Mouse (Mus musculus) erythroid progenitor cell, adult 5-6 weeks (primary cell): ENCODE measurements around the gene Usp21. TPM values are rescaled to one million over a fixed set of nuclear protein-coding genes. Genes with fewer than 3 reads are reported as not detected.

Experiments
- ATAC-seq: replicated peaks from 2 replicates; pipeline ENCODE4 v1.8.0; 2016; ENCODE audit warnings: moderate number of reproducible peaks, mild to moderate bottlenecking, moderate TSS enrichment, inconsistent platforms; ENCODE audit not compliant: poor library complexity, low FRiP score, severe bottlenecking
- total RNA-seq, 2 experiments: library from RNA; stranded (forward) in 1 of 2; stranded (reverse) in 1 of 2; fragments of 150-400 nt in 1 of 2; fragments of 186-747, 209-891 nt in 1 of 2; gene quantifications; 2 replicates each; pipeline versions ENCODE4 v1.2.3 to v1.2.4; 2015 to 2017; ENCODE audit warnings: low replicate concordance in 2 of 2

Gene Usp21
- total RNA-seq, 2 experiments from 2014 or later, result 33.2 to 39.0 TPM

DNA sequence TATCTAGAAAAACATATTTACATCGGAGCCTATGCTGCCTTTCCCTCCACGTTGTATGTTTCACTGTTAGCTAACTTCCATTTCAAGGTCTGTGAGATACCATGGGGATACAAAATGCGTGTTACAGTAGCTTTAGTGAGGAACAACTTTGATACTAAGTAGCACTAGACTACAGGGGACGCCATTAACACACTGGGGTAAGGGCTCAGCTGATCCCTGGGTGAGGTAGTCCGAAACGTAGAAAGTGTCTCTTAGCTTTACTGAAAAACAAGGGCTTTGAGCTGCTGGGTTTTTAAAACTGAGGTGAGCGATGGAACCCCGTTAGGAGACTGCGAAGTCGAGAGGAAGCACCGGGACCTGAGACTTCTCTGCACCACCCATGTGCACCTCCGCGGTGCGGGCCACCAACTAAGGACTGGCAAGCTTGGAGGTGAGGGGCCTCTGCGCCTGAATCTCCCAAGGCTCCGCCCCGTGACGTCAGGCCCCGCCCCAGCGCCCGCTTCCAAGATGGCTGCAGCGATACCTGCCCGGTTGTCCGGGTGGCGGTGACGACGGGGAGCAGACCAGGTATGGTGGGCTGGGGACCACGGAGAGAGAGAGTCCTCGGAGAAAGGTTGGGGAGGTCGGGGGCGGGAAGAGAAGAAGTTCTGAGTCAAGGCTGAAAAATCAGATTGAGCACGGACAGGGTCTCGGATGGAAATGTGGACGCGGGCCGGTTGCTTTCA lies 17.8 kb downstream of the Usp21 start, which contains the start of gene B4galt3:
TSS of gene B4galt3 (plus strand) at position 481 of the 725 bp plus-strand sequence.
- ATAC-seq, result peak; percentile 97

DNA sequence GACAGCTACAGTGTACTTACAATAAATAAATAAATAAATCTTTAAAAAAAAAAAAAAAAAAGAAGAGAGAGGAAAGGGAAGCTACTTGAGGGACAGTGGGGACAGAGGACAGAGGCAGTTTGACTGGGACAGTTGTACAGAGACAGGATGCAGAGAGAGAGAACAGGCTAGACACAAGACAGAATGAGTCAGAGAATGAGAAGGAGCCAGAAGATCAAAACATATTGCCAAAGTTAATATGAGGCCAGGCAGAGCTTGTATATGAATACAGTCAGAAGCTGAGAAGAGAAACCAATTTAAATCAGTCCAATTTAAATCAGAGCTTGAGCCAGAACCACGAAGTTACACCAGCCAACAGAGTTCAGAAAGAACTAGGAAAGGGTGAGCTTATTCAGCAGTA lies 19.4 kb downstream of the Usp21 start:
- no peak for ATAC-seq

DNA sequence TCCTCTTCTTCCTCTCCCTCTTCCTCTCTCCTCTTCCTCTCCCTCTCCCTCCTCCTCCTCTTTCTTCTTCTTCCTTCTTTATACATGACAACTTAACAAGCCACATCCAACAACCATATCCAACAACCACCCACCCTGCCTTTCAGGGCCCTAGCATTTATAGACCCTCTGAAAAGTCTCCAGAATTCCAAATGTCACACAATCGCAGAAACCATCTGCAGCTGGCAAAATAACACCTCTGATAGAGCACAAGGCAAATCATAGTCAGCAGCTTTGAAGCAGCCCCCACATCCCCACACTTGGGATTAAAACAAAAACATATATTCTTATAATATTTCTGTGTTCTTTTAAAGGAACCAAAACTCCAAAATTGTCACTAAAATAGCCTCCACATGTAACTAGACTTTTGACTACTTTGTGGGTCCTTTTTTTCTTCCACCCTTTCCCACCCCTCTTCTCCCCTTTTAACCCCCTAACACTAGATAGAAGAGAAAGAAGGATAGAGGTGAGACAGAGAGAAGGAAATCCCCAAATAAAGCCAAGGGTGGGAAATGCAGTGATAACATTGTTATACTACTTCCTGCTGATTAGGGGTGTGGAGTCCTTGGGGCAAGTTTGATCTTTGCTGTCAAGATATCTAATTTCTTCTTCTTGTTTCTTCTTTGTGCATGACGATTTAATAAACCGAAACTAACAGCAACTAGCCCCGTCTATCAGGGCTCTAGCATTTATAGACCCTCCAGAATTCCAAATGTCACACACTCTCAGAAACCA lies 21.6 kb downstream of the Usp21 start:
- no peak for ATAC-seq

DNA sequence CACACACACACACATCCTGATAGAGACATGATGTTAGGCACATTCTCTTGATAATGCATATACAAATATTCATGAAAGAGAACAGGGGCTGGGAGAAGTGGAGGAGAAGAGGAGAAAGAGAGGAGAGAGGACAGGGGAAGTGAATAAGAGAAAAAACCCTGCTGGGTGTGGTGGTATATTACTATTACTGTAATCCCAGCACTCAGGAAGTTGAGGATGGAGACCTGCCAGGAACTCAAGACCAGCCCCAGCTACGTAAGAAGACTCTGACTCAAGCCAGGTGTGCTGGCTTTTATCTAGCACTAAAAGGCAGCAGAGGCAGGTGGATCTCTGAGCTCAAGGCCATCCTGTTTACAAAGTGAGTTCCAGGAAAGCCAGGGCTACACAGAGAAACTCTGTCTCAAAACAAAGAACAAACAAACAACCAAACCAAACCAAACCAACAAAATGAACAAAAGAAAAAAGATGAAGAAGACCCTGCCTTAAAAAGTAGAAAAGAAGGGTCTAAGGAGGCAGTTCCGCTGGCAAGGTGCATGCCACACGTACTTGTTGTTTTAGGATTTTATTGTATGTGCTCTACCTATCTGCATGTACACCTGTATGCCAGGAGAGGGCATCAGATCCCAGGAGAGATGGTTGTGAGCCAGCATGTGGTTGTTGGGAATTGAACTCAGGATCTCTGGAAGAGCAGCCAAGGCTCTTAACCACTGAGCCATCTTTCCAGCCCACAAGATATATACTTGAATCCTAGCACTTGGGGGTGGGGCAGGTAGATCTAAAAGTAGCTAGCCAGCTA lies 23.9 kb downstream of the Usp21 start:
- ATAC-seq, result 0 out of 2 replicates have a peak, but pooled peaks have one; percentile 66

DNA sequence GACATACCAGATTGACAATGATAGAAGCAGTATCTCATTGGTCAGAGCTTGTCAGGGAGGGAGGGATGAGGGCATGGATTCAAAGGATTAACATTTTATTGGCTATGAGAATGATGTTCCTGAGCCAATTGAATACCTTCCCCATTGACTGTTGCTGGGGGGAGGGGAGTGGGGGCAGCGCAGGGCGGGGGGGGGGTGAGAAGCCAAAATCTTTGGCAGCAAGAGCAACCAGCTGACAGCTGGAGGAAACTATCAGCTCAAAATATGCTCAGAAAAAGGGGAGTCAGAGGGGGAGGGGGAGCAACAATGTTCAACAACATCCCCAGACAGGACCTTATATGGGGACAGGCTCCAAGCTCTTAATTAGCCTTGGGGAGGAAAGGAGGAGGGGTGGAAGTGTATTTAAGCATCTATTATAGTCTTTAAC lies 24.6 kb downstream of the Usp21 start:
- ATAC-seq, result no peak

DNA sequence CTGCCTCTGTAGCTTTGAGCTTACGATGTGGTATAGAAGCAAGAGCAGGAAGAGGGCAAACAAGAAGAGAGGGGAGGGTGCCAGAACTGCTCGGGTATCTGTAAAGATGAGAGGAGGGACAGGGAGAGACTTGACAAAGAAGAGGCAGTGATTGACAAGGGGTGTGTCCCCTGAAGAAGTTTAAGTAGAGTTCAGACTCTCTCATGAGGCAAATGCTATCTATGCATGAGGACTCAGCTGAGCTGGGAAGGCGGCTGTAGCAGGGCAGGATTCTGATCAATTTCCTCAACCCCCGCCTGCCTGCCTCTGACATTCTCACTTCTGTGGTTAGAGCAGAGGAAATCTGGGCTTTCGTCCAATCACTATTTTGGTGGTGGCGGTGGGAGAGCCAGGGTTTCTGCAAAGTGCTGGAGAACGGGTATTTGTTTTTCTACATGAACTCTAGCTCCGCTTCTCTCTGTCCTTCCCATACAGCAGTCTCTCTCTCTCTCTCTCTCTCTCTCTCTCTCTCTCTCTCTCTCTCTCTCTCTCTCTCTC lies 25.1 kb downstream of the Usp21 start:
- no peak for ATAC-seq

DNA sequence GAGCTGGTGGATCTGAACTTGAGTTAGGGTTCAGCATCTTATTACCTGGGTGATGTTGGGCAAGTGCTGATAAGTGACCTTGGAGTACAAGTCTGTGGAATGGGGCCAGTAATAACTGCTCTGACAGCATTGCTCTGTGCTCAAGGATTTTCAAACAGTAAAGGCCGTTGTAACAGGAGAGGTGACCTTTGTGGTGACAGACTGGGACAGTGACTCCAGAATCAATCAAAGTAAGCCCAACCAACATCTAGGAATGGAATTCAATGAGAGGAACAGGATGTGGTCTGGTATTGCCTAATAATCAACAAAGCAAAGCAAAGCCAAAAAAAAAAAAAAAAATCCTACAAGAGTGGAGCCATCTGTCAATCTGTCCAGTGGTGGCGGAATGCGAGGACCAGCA lies 27.5 kb downstream of the Usp21 start:
- no peak for ATAC-seq

DNA sequence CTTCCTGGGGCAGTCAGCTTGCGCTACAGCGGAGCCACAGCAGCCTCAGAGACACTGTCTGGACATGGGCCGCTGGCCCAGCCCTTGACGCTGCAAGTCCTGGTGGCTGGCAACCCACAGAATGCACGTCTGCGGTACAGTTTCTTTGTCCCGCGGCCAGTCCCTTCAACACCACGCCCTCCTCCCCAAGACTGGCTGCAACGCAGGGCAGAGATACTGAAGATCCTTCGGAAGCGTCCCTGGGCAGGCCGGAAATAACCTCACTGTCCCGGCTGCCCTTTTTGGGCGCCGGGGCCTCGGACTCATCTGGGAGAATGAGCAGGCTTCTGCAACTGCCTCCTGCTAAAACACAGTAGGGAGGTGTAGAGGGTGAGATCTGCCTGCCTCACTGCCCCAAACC lies 28.9 kb downstream of the Usp21 start:
- ATAC-seq, result no peak

DNA sequence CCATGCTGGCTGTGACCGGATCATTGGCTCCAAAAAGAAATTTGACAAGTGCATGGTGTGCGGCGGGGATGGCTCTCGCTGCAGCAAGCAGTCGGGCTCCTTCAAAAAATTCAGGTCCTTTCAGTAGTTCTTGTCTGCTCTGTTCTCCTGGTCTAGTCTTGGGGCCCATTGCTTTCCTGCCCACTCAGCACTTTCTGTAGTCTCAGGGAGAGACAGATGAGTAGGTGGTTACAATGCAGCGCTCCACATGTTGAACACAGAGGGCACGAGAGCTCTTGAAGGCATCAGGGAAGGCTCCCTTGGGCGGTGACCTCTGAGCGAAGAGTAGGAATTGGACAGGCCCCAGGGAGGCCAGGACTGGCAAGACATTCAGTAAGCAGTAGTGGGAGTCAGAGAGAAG lies 30.0 kb downstream of the Usp21 start:
- ATAC-seq, result no peak

DNA sequence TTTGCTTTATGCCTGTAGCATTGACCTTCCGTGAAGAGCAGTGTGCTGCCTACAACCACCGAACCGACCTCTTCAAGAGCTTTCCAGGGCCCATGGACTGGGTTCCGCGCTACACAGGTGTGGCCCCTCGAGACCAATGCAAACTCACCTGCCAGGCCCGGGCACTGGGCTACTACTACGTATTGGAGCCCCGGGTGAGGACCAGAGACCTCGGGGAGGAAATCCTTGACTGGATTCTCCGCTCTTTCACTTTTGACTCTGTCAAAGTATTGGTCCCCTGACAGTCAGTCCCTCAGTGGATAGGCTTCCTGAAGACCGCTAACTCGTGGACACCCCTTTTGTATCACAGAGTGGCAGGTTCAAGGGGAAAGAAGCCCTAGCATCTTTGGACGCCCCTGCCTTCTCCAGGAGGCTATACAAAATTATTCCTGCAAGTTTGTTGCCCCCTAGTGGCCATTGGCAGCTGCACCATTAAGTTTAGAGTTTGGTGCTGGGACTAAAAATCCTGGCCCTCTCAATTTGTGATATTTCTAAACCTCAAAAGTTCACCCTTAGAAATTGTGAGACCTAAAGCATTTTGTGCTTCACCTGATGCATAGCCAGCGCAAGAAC lies 30.7 kb downstream of the Usp21 start:
- peak; percentile 57; the same call in 1 of the 2 replicates for ATAC-seq

DNA sequence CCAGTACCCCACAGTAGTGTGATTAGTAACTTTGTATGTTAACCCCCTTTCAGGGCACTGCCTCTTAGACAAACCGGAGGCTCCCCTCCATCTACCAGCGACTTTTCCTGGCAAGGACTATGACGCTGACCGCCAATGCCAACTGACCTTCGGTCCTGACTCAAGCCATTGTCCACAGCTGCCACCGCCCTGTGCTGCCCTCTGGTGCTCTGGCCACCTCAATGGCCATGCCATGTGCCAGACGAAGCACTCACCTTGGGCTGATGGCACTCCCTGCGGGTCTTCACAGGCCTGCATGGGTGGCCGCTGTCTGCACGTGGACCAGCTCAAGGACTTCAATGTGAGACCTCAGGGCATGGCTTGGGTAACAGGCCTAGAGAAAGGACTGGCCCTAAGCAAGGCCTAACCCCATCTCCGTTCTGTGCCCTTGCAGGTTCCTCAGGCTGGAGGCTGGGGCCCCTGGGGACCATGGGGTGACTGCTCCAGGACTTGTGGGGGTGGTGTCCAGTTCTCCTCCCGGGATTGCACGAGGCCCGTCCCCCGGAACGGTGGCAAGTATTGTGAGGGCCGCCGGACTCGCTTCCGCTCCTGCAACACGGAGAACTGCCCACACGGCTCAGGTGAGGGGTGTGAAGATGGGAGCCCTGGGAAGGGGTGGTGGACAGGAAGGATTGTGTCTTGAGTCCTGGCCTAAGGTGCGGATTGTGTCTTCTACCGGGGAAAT lies 31.5 kb downstream of the Usp21 start:
- no peak for ATAC-seq

DNA sequence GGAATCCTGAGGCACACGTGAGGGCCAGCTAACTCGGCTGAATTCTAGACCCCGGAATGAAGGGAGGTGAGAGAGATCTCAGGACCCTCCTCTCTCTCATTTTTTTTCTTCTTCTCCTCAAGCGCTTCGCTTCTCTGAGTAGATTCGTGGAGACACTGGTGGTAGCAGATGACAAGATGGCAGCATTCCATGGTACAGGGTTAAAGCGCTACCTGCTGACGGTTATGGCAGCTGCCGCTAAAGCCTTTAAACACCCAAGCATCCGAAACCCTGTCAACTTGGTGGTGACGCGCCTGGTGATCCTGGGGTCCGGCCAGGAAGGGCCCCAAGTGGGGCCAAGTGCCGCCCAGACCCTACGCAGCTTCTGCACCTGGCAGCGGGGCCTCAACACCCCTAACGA lies 35.4 kb downstream of the Usp21 start:
- no peak for ATAC-seq

DNA sequence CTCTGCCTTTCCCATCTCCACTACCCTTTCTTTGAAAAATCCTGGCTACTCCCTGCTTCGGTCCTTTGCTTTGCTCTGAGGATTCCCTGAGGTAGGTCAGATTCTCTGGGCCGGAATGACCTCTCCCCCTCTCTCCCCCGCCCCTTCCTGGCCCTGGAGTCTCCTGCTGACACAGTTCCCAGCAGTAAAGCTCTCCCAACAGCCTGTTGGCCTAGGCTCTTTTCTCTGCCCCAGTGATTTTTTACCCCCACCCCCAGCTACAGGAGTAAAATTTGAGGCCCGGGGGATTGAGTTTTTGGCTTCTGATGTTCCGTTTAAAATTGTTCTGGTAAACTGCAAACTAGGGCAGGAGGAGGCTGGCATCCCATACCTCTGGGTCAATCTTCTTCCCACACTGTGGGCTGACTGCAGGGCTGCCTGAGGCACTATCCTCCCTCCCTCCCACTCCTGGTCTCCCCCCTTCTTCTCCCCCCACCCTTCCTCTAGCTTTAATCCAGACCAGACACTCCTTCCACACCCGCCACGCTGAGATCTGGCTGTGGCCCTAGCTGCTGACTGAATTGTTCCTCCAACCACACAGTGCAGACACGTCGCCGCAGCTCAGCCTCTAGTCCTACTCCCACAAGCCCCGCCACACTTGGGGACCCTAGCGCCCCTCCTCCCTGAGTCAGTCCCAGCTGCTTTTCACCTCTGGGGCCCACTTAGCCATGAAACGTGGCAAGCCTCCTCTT lies 36.0 kb downstream of the Usp21 start:
- no peak for ATAC-seq

DNA sequence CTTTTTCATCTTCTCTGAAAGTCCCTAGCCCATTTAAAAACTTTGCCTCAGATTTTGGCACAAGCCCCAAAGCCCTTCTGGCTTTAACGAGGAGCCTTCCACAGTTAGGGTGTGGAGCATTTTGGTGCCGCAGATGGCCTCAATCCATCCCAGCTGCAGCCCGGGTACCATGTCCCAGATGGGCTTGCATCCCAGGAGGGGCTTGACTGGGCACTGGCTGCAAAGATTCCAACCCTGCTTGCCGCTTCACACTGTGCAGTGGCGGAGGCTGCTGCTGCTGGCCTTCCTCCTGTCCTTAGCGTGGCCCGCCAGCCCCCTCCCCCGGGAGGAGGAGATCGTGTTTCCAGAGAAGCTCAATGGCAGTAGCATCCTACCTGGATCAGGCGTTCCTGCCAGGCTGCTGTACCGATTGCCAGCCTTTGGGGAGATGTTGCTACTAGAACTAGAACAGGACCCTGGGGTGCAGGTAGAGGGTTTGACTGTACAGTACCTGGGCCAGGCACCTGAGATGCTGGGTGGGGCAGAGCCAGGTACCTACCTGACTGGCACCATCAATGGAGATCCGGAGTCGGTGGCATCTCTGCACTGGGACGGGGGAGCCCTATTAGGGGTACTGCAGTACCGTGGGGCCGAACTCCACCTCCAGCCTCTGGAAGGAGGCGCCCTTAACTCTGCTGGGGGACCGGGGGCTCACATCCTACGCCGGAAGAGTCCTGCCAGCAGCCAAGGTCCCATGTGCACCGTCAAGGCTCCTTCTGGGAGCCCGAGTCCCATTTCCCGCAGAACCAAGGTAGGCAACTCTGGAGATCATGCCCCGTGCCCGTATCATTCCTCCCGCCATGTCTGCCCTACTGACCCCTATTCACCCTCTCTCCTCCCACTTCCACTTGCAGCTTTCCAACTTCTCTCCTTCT lies 36.9 kb downstream of the Usp21 start, which contains the start of gene Ndufs2:
TSS of gene Ndufs2 (minus strand) at position 709 of the 914 bp plus-strand sequence.
- no peak for ATAC-seq

DNA sequence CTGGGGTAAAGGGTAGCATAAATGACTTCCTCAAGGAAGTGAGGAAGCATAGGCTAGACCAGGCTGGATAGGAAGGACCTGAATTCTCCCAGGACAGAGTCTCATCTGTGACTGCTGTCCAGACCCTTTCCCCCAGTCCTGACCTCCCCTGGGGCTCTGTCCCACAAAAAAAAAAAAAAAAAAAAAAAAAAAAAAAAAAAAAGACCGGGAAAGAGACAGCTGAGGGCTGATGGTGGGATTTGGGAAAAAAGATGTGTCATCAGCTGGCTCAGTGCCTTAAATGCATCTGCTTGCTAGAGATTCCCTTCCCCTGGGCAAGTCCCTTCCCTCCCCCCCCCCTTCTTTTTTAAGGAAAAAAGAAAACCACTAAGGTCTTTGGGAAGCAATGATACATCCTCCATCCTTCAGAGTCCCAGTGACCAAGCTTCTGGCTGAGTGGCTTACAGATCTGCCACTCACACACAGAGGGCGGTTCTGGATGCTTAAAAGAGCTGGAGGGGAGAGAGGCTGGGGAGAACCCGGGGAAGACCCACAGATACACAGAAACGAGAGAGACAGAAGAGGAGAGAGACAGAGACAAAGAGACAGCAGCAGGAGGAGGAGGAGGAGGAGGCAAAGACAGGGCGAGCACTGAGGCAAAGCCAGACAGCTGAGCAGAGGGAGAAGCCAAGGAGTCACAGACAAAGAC lies 37.7 kb downstream of the Usp21 start, which contains the start of gene Adamts4:
TSS of gene Adamts4 (plus strand) at position 509 of the 688 bp plus-strand sequence.
- no peak for ATAC-seq

DNA sequence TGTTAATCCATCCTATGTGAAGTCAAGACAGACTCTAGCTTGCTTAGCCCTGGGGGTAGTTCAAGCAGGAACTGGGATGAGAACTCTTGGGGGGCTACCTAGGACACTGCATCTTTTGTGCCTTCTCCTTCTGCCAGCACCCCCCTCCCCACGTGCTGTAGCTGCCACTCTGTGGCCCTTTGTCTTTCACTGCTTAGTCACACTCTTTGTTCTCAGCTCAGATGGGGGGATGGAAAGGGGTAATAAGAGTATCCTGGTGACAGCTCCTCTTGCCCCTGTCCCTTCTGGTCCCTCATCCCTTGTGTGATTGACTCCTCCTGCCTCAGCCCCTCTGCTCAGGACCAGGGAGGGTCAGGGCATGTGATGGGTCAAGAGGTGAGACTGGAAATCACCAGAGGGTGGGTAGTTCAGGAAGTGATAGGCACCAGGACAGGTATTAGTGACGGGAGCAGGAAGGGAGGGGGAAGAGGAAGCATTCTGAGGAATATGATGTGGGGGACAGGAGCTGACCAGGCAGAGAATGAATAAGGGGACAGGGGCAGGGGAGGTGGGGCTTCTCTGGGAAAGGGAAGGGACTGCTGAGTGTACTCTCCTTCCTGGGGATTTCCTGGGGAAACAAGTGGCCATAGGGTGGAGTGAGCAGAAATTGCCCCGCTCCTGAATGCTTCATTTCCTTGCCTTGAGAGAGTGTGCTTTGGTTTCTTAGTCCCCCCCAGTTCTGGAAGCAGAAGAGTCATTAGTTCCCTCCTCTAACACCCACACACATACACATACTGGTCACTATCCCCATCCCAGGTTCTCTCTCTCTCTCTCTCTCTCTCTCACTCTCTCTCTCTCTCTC lies 39.2 kb downstream of the Usp21 start:
- ATAC-seq, result no peak
